Mouse (Mus musculus): ENCODE results near the gene Actn4. TPM values are rescaled to one million over a fixed set of nuclear protein-coding genes. Genes with fewer than 3 reads are reported as not detected.
"Not testable (repeated sequence)": the region's sequence is repeated elsewhere in the genome, so short reads cannot be mapped to it uniquely, and the experiment has no call there.

Gene Actn4
- polyA plus RNA-seq, 1 experiment from 2014 or later = 134 TPM

DNA sequence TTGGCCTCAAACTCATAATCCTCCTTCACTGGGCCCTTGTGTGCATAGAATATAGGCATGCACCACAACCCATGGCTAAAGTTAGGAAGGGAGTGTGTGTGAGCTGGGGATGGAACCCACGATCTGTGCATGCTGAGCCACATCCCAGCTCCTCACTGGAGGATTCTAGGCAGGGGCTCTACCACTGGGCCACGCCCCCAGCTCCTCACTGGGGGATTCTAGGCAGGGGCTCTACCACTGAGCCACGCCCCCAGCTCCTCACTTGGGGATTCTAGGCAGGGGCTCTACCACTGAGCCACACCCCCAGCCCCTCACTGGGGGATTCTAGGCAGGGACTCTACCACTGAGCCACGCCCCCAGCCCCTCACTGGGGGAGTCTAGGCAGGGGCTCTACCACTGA lies 78.4 kb downstream of the Actn4 start:
- not testable (repeated sequence) for ATAC-seq (ENCODE audit: low FRiP score); H3K4me1 ChIP-seq (replicated peaks; ENCODE audit: control insufficient read depth, insufficient read depth, low read length)
- peaks cover 15% of the 10 kb centered on the region for H3K27me3 ChIP-seq (ENCODE audit: control insufficient read depth, insufficient read depth, low read length)

DNA sequence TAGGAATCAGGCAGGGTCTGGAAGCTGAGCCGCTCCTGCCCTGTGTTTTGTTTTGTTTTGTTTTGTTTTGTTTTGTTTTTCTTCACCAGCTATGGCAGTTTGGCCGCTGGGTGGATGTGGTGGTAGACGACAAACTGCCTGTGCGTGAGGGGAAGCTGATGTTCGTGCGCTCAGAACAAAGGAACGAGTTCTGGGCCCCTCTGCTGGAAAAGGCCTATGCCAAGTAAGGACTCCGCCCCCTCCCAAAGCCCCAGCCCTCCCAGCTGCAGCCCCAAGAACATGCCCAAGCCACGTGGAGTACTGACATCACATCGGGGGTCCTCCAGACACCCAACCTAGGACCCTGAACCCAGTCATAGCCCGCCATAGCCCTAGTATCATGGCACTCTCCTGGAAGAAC lies 79.1 kb downstream of the Actn4 start:
- no peaks in the 10 kb centered on the region for H3K4me1 ChIP-seq (replicated peaks; ENCODE audit: control insufficient read depth, insufficient read depth, low read length)
- DNase-seq (ENCODE audit: low spot score) = no peak
- H3K36me3 ChIP-seq (ENCODE audit: control insufficient read depth, insufficient read depth, low read length) = no peaks in the 10 kb centered on the region
- ATAC-seq (ENCODE audit: low FRiP score) = no peak
- peaks cover 9% of the 10 kb centered on the region for H3K27me3 ChIP-seq (ENCODE audit: control insufficient read depth, insufficient read depth, low read length)
- WGBS = 82% methylated on average over 11 of the region's 11 CpGs
- H3K4me3 ChIP-seq (ENCODE audit: low read depth, low read length) = no peak overlapping the region
- H3K27ac ChIP-seq (ENCODE audit: low read depth, low read length) = no peak overlapping the region
- no peak overlapping the region for H3K9ac ChIP-seq (ENCODE audit: low read depth, low read length)
- no peak overlapping the region for H3K4me2 ChIP-seq (replicated peaks; ENCODE audit: low read depth, low read length)
- no peaks in the 10 kb centered on the region for H3K9me3 ChIP-seq (ENCODE audit: control insufficient read depth, low read length)

More for the DNA sequence above, 78.4 kb downstream of the Actn4 start:
- H3K27ac ChIP-seq (ENCODE audit: low read depth, low read length); H3K9me3 ChIP-seq (ENCODE audit: control insufficient read depth, low read length); H3K9ac ChIP-seq (ENCODE audit: low read depth, low read length); H3K36me3 ChIP-seq (ENCODE audit: control insufficient read depth, insufficient read depth, low read length); H3K4me2 ChIP-seq (replicated peaks; ENCODE audit: low read depth, low read length); DNase-seq (ENCODE audit: low spot score); H3K4me3 ChIP-seq (ENCODE audit: low read depth, low read length): not testable (repeated sequence)
- 83% methylated on average over 3 of the region's 4 CpGs for WGBS

DNA sequence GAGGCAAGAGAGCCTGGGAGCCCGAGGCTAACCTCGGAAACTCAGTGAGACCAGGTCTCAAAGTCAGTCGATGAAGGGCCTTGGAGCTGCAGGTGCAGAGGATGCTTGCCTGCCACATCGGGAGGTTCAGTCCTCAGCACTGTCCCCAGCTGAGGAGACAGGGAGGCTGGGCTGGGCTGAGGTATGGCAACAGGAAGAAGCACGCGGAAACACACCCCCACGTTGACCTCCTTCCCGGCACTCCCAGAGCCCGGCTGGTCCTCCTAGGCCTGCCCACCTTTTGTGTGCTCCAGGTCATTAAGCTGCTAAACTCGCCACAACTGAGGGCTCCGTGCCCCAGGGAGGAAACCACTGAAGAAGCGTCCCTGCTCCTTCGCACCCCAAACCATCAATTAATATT lies 80.9 kb downstream of the Actn4 start, which contains the start of gene Capn12:
Capn12 (plus strand) TSS at position 224 of the 400 bp plus-strand sequence.
- H3K4me1 ChIP-seq (replicated peaks; ENCODE audit: control insufficient read depth, insufficient read depth, low read length) = no peaks in the 10 kb centered on the region
- WGBS = 32% methylated on average over 13 of the region's 13 CpGs
- ATAC-seq (ENCODE audit: low FRiP score) = no peak
- no peaks in the 10 kb centered on the region for H3K9me3 ChIP-seq (ENCODE audit: control insufficient read depth, low read length)
- DNase-seq (ENCODE audit: low spot score) = no peak
- no peaks in the 10 kb centered on the region for H3K27me3 ChIP-seq (ENCODE audit: control insufficient read depth, insufficient read depth, low read length)
- H3K9ac ChIP-seq (ENCODE audit: low read depth, low read length) = 0 out of 2 replicates have a peak within 1 kb of the TSS, but pooled peaks have one; percentile 7
- no peak within 1 kb of the TSS for H3K4me2 ChIP-seq (replicated peaks; ENCODE audit: low read depth, low read length)
- H3K36me3 ChIP-seq (ENCODE audit: control insufficient read depth, insufficient read depth, low read length) = no peaks in the 10 kb centered on the region
- H3K4me3 ChIP-seq (ENCODE audit: low read depth, low read length) = no peak within 1 kb of the TSS
- H3K27ac ChIP-seq (ENCODE audit: low read depth, low read length) = no peak within 1 kb of the TSS

DNA sequence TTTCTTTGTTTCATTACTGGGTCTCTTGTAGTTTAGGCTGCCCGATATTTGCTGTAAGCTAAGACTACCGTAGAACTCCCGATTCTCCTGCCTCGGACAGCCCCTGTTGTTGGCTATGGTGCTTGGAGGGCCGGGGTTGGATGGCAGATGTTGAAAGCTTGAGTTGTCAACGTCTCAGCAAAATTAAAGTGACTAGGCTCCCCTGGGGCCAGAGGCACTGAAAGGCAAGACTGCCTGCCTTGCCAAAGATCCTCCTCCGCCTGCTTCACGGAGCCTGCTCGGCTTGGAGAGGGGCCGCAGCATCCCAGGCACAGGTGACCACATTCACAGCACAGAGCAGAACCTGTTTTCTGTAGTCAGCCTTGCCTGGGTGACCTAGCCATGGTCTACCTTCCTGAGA lies 81.6 kb downstream of the Actn4 start:
- peak; percentile 35 for DNase-seq (ENCODE audit: low spot score)
- no peak overlapping the region for H3K4me3 ChIP-seq (ENCODE audit: low read depth, low read length)
- H3K4me2 ChIP-seq (replicated peaks; ENCODE audit: low read depth, low read length) = no peak overlapping the region
- H3K9me3 ChIP-seq (ENCODE audit: control insufficient read depth, low read length) = no peaks in the 10 kb centered on the region
- H3K9ac ChIP-seq (ENCODE audit: low read depth, low read length) = no peak overlapping the region
- no peaks in the 10 kb centered on the region for H3K27me3 ChIP-seq (ENCODE audit: control insufficient read depth, insufficient read depth, low read length)
- WGBS = 67% methylated on average over 10 of the region's 10 CpGs
- H3K27ac ChIP-seq (ENCODE audit: low read depth, low read length) = no peak overlapping the region
- H3K4me1 ChIP-seq (replicated peaks; ENCODE audit: control insufficient read depth, insufficient read depth, low read length) = no peaks in the 10 kb centered on the region
- no peaks in the 10 kb centered on the region for H3K36me3 ChIP-seq (ENCODE audit: control insufficient read depth, insufficient read depth, low read length)
- no peak for ATAC-seq (ENCODE audit: low FRiP score)

DNA sequence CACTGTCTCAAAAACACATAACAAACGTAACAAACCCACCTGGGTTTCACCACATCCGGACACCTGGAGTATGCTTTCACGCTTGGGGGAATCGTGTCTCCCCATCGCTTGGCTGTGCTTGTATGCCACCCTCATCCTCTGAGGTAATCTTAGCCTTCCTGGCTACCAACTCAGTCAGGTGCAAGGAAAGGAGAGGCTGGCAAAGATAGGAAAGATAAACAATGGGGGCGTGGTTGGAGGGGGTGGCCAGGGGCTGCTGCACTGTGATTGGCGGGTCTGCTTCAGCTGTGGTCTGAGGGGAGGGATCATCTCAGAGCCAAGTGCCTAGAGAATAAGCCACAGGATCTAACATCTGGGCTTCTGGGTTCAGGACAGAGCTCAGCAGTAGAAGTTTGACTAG lies 82.5 kb downstream of the Actn4 start:
- 73% methylated on average over 7 of the region's 7 CpGs for WGBS
- ATAC-seq (ENCODE audit: low FRiP score) (no peak), DNase-seq (ENCODE audit: low spot score) (no peak)
- Histone ChIP-seq H3K9me3 (ENCODE audit: control insufficient read depth, low read length) (no peaks in the 10 kb centered on the region), H3K4me2 (replicated peaks; ENCODE audit: low read depth, low read length) (no peak overlapping the region), H3K4me1 (replicated peaks; ENCODE audit: control insufficient read depth, insufficient read depth, low read length) (no peaks in the 10 kb centered on the region), H3K27ac (ENCODE audit: low read depth, low read length) (no peak overlapping the region), H3K4me3 (ENCODE audit: low read depth, low read length) (no peak overlapping the region), H3K36me3 (ENCODE audit: control insufficient read depth, insufficient read depth, low read length) (no peaks in the 10 kb centered on the region), H3K27me3 (ENCODE audit: control insufficient read depth, insufficient read depth, low read length) (no peaks in the 10 kb centered on the region), H3K9ac (ENCODE audit: low read depth, low read length) (no peak overlapping the region)

DNA sequence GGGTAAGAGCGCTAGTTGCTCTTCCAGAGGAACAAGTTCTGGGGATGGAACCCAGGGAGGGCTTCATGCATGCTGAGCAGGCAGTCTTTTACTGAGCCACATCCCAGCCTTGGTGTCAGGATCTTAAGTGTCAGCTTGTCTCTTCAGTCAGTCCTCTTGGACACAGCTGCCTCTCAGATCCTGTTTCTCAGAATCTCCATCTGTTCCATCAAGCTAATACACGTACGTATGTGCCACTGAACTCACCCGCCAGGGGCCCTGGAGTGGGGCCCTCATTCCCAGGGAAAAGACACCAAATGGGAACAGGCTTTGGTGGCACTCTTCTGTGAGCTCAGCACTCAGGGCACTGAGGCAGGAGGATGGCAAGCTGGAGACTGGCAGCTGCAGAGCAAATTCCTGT lies 84.3 kb downstream of the Actn4 start:
- Histone ChIP-seq H3K4me3 (ENCODE audit: low read depth, low read length) (no peak overlapping the region), H3K9me3 (ENCODE audit: control insufficient read depth, low read length) (no peaks in the 10 kb centered on the region), H3K27me3 (ENCODE audit: control insufficient read depth, insufficient read depth, low read length) (no peaks in the 10 kb centered on the region), H3K4me2 (replicated peaks; ENCODE audit: low read depth, low read length) (no peak overlapping the region), H3K4me1 (replicated peaks; ENCODE audit: control insufficient read depth, insufficient read depth, low read length) (no peaks in the 10 kb centered on the region), H3K36me3 (ENCODE audit: control insufficient read depth, insufficient read depth, low read length) (no peaks in the 10 kb centered on the region), H3K27ac (ENCODE audit: low read depth, low read length) (no peak overlapping the region; the same call in 1 of the 2 replicates), H3K9ac (ENCODE audit: low read depth, low read length) (no peak overlapping the region)
- 71% methylated on average over 4 of the region's 4 CpGs for WGBS
- ATAC-seq (ENCODE audit: low FRiP score) (no peak), DNase-seq (ENCODE audit: low spot score) (no peak)

DNA sequence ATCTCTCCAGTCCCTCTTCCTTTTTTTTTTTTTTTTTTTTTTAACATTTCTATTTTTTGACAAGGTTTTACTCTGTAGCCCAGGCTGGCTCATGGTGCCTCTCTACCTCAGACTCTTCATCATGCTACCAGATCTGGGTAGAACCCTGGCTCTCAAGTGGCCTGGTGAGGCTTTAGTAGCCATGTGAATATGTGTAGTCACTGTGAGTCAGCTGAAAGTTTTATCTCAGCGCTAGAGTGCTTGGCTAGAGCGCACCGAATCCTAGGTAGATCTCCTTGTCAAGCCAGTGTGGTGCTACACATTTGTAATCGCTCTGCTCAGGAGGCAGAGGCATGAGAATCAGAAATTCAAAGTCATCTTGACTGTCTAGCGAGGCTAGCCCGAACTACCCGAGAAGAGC lies 85.0 kb downstream of the Actn4 start:
- 89% methylated on average over 7 of the region's 7 CpGs for WGBS
- ATAC-seq (ENCODE audit: low FRiP score) = no peak

DNA sequence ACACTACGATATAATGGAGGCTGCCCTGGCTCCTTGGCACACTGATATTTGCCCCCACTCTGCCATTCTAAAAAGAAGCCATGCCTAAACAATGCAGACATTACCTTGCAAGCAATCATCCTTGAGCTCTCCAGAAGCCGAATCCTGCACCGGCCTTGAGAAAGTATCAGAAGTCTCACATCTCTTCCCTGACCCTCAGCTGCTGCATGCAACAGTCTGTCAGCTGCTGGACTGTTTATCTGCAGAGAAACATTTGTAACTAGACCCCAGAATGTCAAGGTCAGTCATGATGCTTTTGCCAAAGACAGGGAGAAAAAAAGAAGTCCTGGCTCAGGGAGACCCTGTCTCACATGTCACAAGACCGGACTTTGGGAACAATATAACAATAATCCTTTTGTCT lies 86.0 kb downstream of the Actn4 start:
- Histone ChIP-seq H3K27ac (ENCODE audit: low read depth, low read length) (no peak overlapping the region), H3K36me3 (ENCODE audit: control insufficient read depth, insufficient read depth, low read length) (no peaks in the 10 kb centered on the region), H3K27me3 (ENCODE audit: control insufficient read depth, insufficient read depth, low read length) (no peaks in the 10 kb centered on the region), H3K4me3 (ENCODE audit: low read depth, low read length) (no peak overlapping the region), H3K4me1 (replicated peaks; ENCODE audit: control insufficient read depth, insufficient read depth, low read length) (no peaks in the 10 kb centered on the region), H3K9ac (ENCODE audit: low read depth, low read length) (no peak overlapping the region), H3K9me3 (ENCODE audit: control insufficient read depth, low read length) (no peaks in the 10 kb centered on the region), H3K4me2 (replicated peaks; ENCODE audit: low read depth, low read length) (no peak overlapping the region)
- WGBS = 77% methylated on average over 4 of the region's 4 CpGs
- no peak for ATAC-seq (ENCODE audit: low FRiP score)
- DNase-seq (ENCODE audit: low spot score) = no peak

More for the DNA sequence above, 85.0 kb downstream of the Actn4 start:
- Histone ChIP-seq H3K4me1 (replicated peaks; ENCODE audit: control insufficient read depth, insufficient read depth, low read length) (no peaks in the 10 kb centered on the region), H3K4me2 (replicated peaks; ENCODE audit: low read depth, low read length) (no peak overlapping the region), H3K27ac (ENCODE audit: low read depth, low read length) (no peak overlapping the region), H3K4me3 (ENCODE audit: low read depth, low read length) (no peak overlapping the region), H3K9ac (ENCODE audit: low read depth, low read length) (no peak overlapping the region), H3K27me3 (ENCODE audit: control insufficient read depth, insufficient read depth, low read length) (no peaks in the 10 kb centered on the region), H3K9me3 (ENCODE audit: control insufficient read depth, low read length) (no peaks in the 10 kb centered on the region), H3K36me3 (ENCODE audit: control insufficient read depth, insufficient read depth, low read length) (no peaks in the 10 kb centered on the region)
- no peak for DNase-seq (ENCODE audit: low spot score)

DNA sequence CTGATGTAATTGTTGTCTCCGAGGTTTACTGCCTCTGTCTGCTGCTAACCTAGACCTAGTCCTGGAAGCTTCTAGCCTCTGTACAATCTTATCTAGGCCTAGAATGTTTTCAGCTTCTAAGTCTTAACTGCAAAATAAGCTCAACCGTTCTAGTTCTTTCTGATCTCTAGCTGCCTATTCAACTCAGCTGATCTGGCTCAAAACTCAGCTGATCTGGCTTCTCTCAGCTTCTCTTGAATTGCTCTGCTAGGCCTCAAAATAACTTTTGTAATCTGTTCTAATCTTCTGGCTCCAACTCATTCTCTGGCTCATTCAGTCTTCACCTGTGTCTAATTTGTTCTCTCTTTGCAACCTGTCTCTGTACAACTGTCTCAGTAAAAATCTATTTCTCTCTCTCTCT lies 87.6 kb downstream of the Actn4 start:
- Histone ChIP-seq H3K36me3 (ENCODE audit: control insufficient read depth, insufficient read depth, low read length) (no peaks in the 10 kb centered on the region), H3K27ac (ENCODE audit: low read depth, low read length) (no peak overlapping the region), H3K9ac (ENCODE audit: low read depth, low read length) (no peak overlapping the region), H3K27me3 (ENCODE audit: control insufficient read depth, insufficient read depth, low read length) (no peaks in the 10 kb centered on the region), H3K4me3 (ENCODE audit: low read depth, low read length) (no peak overlapping the region), H3K9me3 (ENCODE audit: control insufficient read depth, low read length) (no peaks in the 10 kb centered on the region), H3K4me2 (replicated peaks; ENCODE audit: low read depth, low read length) (no peak overlapping the region), H3K4me1 (replicated peaks; ENCODE audit: control insufficient read depth, insufficient read depth, low read length) (no peaks in the 10 kb centered on the region)
- no peak for DNase-seq (ENCODE audit: low spot score)
- no peak for ATAC-seq (ENCODE audit: low FRiP score)
- 88% methylated on average over 2 of the region's 2 CpGs for WGBS

Measured in hindbrain, embryonic 11.5 days (tissue).